Mouse (Mus musculus) gastrocnemius, postnatal 14 days (tissue): ENCODE measurements around the gene Eif3k. TPM values are rescaled to one million over a fixed set of nuclear protein-coding genes. Genes with fewer than 3 reads are reported as not detected.

Source experiments
- DNase-seq: peaks from one replicate; pipeline ENCODE4 v3.0.0; 2021; ENCODE audit warnings: mixed read lengths
- intact Hi-C: fragments of 180-260 bp; cut with DNase I; formaldehyde crosslinking; loops from one replicate; pipeline ENCODE4 v1.15.1; 2025; ENCODE audit warnings: low total_unique reads
- total RNA-seq, 2 experiments: library from RNA; stranded (reverse); gene quantifications; 2 replicates each; pipeline ENCODE4 v1.2.3; 2021

Gene Eif3k
- total RNA-seq, 2 experiments from 2014 or later: 142 to 147 TPM

DNA sequence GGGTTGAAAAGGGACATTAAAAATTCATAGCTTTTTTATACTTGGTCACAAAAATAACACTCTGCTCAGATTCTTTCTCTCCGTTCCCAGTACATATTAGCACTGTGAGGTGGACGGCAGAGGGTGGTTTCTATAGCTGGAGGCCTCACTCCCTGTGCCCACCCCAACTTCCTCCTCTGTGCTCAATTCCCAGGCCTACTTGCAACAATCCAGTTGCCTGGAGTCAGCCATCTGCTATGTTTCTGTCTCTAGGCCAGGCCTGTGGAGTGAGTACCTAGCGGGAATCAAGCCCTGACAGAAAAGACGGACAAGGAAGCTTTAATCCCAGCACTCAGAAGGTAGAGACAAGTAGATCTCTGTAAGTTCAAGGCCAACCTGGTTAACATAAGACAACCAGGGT is 59.1 kb downstream of the Eif3k start:
- intact Hi-C loops: no loop called here
- DNase-seq: no peak

DNA sequence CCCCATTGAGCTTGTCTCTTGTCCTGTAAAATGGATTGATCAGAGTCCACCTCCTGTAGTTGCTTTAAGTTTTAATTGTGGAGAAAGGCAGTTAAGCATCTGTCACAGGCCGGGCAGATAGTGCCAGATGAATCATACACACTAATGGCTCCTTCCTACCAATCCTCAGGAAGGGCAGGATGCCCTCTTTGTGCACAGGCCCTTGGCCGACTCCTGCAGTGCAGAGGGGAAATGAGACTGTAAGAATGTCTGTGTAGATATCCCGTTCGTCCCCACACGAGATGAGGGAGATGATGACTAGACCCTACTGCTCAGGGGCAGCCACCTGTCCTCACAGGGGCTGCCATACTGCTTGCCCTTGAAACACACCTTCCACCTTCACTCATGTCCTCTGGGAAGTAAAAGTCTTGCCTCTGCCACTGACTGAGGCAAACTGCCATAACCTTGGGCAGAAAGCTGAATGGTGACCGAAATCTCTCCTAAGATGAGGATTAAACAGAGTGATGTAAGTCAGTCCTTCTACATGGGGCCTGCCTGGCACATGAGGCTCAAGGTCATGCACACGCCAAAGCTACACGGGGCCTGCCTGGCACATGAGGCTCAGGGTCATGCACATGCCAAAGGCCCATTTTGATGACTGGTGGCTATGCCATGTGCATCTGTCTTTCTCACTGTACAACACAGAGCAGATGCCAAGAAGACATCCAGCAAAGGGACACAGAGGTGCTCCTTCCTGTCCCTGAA is 59.8 kb downstream of the Eif3k start:
- DNase-seq: no peak
- intact Hi-C loops: no loop called here

Other genes with a start within 250 kb of the Eif3k start
- gene Mrps12, start 240.0 kb downstream of the Eif3k start, total RNA-seq: 10 to 100 TPM; 43.7 to 48.0 TPM
- gene Sars2, start 239.9 kb downstream of the Eif3k start, total RNA-seq: 10 to 100 TPM; 19.0 TPM
- not detected for gene Ccer2, start 225.7 kb downstream of the Eif3k start, total RNA-seq
- gene Sirt2, start 215.1 kb downstream of the Eif3k start, total RNA-seq: 10 to 100 TPM; 77.2 to 77.5 TPM
- gene Nfkbib, start 214.4 kb downstream of the Eif3k start, total RNA-seq: 10 to 100 TPM; 21.2 to 21.3 TPM
- gene Rinl, start 192.9 kb downstream of the Eif3k start, total RNA-seq: 1 to 10 TPM in 1 of 2 experiments, under 1 TPM in 1; 0.80 to 1.3 TPM
- gene Hnrnpl, start 173.3 kb downstream of the Eif3k start, total RNA-seq: 100 to 1,000 TPM; 158 to 189 TPM
- gene Ech1, start 156.6 kb downstream of the Eif3k start, total RNA-seq: 100 to 1,000 TPM; 198 to 334 TPM
- gene Lgals4, start 148.0 kb downstream of the Eif3k start, total RNA-seq: 1 to 10 TPM; 2.0 to 4.4 TPM
- not detected for gene Lgals7, start 118.0 kb downstream of the Eif3k start, total RNA-seq
- under 1 TPM; 0.10 to 0.13 TPM for gene Capn12, start 100.4 kb downstream of the Eif3k start, total RNA-seq
- 10 to 100 TPM; 68.1 to 85.9 TPM for gene Actn4, start 19.5 kb downstream of the Eif3k start, total RNA-seq
- gene Map4k1, start 186 bp upstream of the Eif3k start, total RNA-seq: 1 to 10 TPM in 1 of 2 experiments, under 1 TPM in 1; 0.71 to 1.2 TPM
- 100 to 1,000 TPM; 746 to 901 TPM for gene Ryr1, start 143.3 kb upstream of the Eif3k start, total RNA-seq
- under 1 TPM; 0.73 to 0.82 TPM for gene Rasgrp4, start 153.0 kb upstream of the Eif3k start, total RNA-seq
- 10 to 100 TPM; 12.3 to 13.0 TPM for gene Fam98c, start 174.4 kb upstream of the Eif3k start, total RNA-seq
- gene Ggn, start 188.3 kb upstream of the Eif3k start, total RNA-seq: under 1 TPM; 0.35 to 0.38 TPM
- gene Spred3, start 188.5 kb upstream of the Eif3k start, total RNA-seq: 1 to 10 TPM in 1 of 2 experiments, under 1 TPM in 1; 0.78 to 1.8 TPM
- gene Psmd8, start 198.8 kb upstream of the Eif3k start, total RNA-seq: 100 to 1,000 TPM; 171 to 188 TPM
- under 1 TPM in 1 of 2 experiments, not detected in 1; 0.25 TPM for gene Catsperg1, start 232.2 kb upstream of the Eif3k start, total RNA-seq